Mouse (Mus musculus) heart, postnatal 10 days (tissue): ENCODE measurements around the gene Rbak. TPM values are rescaled to one million over a fixed set of nuclear protein-coding genes. Genes with fewer than 3 reads are reported as not detected.
"Not testable (repeated sequence)": the region's sequence is repeated elsewhere in the genome, so short reads cannot be mapped to it uniquely, and the experiment has no call there.

ENCODE experiments used
- DNase-seq, 2 experiments: peaks; one replicate each; pipeline ENCODE4 v3.0.0; 2021
- intact Hi-C: fragments of 180-260 bp; cut with DNase I; formaldehyde crosslinking; loops from one replicate; pipeline ENCODE4 v1.15.1; 2025
- microRNA-seq, 2 experiments: library from miRNA; unstranded; fragments of <30 nt; microRNA quantifications; one replicate each; pipeline ENCODE4 v1.2.0; 2022
- total RNA-seq, 2 experiments: library from RNA; stranded (reverse); gene quantifications; 2 replicates each; pipeline ENCODE4 v1.2.3; 2021

The Rbak gene
- total RNA-seq, 2 experiments from 2014 or later: 8.4 to 9.4 TPM

DNA sequence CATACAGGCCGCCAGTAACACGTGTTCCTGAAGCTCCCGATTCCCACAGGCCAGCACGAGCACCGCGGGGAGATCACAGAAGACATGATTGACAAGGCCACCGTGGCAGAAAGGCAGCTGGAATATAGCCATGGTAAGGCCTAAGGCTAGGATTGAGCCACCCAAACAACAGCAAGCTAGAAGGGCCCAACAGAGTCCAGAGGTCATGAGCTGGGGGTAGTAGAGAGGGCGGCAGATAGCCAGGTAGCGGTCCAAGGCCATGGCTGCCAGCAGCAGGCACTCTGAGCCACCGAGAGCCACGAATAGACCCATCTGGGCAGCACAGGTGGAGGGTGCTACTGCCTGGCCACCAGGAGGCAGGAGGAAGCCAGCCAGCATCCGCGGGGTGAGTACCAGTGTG is 43.0 kb downstream of the Rbak start:
- DNase-seq: no peak
- intact Hi-C loops: no loop called here

DNA sequence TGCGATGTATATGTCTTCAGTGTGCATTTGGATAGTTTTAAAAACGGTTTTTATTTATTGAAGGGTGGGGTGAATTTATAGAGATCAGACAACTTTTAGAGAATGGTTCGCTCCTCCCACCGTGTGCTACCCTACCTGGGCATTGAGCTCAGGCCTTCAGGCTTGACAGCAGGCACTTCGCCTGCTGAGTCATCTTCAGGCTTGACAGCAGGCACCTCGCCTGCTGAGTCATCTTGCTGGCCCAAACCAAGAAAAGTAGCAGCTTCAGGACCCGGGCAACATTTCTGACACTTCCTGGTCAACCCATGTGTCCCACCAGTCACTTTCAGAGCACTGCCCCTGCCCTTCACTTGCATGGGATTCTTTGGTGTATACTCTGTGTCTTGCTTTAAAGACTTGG is 45.5 kb downstream of the Rbak start:
- intact Hi-C loops: no loop called here
- no peak for DNase-seq

DNA sequence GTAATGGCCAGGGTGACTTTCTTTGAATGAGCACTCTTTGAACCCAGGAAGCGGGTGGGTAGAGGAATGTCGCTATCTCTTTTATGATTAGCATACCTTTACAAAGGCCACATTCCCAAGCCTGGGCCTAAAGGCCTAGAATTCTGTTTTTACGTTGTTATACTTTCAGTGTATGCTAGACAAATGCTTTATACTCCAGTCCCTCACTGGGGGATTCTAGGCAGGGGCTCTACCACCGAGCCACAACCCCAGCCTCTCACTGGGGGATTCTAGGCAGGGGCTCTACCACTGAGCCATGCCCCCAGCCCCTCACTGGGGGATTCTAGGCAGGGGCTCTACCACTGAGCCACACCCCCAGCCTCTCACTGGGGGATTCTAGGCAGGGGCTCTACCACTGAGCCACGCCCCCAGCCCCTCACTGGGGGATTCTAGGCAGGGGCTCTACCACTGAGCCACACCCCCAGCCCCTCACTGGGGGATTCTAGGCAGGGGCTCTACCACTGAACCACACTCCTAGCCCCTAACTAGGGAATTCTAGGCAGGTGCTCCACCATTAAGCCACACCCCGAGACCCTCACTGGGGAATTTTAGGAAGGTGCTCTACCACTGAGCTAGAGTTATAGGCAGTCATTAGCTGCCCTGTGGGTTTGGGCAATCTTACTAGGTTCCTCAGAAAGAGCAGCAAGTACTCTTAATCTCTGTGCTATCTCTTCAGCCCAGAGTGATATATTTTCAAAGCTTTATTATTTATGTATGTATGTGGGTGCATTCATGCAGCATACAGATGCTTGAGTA is 46.2 kb downstream of the Rbak start:
- DNase-seq, intact Hi-C loops: not testable (repeated sequence)

DNA sequence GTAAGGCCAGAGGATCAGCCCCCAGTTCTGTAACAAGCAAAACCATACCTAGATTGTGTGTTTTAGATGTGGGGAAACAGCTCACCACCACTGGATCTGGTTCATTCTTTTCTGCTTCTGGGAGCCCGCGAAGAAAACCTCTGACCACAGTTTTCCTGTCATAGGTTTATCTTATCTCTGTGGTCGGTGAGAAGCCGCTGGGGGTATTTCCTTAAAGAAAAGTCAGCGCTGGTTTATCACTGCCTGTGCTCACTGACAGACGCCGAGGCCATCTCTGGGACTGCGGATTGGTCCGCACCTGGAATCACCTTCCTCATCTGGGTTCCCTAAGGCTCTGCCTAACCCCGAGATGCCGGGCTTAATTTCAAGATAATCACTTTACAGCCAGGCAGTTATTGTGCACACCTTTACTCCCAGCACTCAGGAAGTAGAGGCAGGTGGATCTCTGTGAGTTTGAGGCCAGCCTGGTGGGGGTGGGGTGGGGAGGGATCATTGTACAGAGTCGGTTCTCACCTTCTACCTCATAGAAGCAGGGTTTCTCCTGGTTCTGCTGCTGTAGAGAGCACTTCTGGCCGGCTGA is 47.5 kb downstream of the Rbak start:
- DNase-seq: no peak
- intact Hi-C loops: no loop called here

DNA sequence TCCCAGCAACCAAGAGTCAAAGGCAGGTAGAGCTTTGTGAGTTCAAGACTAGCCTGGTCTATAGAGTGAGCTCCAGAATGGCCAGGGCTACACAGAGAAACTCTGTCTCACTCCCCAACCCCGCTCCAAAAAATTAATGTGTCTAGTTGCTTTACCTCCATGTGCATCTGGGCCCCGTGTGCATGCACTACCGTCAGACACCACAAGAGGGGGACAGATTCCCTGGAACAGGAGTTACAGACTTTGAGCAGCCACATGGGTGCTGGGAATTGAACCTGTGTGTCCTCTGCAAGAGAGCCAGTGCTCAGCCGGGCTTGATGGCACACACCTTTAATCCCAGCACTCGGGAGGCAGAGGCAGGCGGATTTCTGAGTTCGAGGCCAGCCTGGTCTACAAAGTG is 50.2 kb downstream of the Rbak start:
- intact Hi-C loops: no loop called here
- DNase-seq: no peak

DNA sequence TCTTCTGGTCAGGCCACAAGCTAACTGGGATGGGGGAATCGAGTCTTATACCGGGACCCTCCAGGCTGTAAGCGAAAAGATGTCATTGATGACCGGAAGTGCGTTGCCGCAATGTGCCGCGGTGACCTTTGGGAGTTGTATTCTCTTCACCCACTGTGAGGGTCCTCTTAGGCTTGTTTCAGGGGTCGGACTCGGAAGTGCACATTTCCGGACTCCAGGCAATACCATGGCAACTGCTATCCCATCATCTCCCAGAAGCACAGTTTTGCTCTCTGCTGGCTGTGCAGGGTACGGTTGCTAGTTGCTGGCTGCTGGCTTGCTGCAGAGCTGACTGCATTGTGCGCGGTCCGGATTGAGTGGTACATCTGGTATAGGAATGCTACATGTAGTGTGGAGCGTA is 51.5 kb downstream of the Rbak start:
- intact Hi-C loops: no loop called here
- DNase-seq: no peak

DNA sequence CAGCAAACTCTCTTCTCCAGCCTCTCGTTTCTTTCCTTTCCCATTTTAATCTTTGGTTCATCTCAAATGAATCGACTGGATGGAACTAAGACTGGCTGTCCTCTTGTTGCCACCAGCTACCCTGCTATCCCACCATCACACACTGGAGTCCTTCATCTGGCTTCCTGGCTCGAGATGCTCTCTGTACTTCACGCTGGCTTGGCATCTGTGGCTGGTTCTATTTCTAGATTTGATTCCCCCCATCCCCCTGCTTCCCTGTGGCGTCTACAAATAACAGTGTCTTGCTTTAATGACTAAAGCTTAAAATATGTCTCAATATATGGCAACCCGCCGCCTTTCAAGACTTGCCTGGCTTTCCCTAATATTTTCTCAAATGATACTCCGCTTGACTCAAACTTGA is 52.7 kb downstream of the Rbak start:
- DNase-seq: peak; percentile 39 to 47

DNA sequence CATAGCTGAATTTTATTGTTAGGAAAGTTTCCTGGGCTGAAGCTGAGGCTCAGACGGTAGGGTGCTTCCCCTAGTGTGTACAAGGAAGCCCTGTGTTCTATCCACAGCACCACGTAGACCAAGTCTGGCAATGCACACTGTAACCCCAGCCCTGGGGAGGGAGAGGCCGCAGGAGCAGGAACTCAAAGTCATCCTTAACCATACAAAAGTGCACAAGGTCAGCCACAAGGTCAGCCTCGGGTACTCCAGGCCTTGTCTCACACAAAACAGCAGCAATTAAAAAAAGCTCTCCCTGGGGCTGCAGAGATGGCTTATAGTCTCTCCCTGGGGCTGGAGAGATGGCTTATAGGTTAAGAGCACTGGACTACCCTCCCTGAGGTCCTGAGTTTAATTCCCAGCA is 53.7 kb downstream of the Rbak start:
- intact Hi-C loops: no loop called here
- no peak for DNase-seq

More for the DNA sequence above, 52.7 kb downstream of the Rbak start:
- intact Hi-C loops: no loop called here

DNA sequence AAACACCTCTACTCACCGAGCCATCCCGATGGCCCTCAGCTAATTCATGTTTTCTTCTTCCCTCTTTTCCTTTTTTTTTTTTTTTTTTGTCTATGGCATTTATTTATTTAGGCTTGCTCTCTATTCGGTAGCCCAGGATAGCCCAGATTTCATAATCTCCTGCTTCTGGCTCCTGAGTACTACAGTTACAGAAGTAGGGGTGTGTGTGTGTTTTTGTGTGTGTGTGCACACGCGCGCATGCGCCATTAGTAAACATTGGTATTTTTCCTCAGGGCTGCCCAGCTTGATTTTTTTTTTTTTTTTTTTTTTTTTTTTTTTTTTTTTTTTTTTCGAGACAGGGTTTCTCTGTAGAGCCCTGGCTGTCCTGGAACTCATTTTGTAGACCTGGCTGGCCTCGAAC is 54.5 kb downstream of the Rbak start:
- intact Hi-C loops: no loop called here
- no peak for DNase-seq

DNA sequence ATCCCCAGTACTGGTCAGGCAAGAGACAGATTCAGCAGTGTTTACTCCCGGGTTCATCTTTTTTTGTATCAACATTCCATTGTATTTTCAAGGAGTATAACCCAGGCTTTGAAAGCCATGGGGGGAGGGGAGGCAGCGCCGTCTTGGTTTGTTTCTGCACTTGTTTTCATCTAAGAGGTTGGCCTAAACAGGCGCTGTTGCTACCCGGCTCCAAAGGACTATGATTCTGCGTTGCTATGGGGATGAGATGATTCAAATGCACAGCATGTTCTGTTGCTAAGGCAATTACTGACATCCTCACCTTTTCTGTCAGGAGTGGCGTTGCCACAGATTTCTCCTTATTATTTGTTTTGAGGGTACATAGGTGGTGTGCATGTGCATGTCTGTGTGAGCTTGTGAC is 55.0 kb downstream of the Rbak start:
- DNase-seq: no peak
- intact Hi-C loops: no loop called here

DNA sequence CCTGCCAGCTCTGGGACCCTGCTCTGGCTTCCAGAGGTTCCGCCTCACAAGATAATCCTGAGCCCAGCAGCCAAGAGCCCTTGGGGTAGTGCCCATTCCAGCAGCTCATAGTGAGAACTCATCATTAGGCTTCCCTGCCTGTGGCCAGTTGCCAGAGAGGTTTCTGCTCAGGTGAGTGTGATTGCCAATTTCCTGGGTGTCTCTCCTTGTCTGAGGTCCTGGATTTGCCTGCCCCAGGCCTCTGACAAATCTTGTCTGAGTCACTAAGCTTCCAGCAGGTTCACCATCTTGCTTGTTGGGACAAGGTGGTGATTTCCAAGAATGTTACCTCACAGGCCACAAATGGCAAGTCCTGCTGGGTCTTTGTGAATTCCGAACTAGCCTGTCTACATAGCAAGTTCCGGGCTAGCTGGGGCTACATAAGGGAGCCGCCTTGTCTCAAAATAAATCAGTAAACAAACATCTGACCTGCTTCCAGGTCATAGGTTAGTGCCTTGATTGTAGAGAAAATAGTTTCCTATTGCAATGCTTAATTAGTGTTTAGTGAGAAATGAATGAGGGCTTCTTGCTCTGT is 55.7 kb downstream of the Rbak start:
- DNase-seq: no peak
- intact Hi-C loops: no loop called here

DNA sequence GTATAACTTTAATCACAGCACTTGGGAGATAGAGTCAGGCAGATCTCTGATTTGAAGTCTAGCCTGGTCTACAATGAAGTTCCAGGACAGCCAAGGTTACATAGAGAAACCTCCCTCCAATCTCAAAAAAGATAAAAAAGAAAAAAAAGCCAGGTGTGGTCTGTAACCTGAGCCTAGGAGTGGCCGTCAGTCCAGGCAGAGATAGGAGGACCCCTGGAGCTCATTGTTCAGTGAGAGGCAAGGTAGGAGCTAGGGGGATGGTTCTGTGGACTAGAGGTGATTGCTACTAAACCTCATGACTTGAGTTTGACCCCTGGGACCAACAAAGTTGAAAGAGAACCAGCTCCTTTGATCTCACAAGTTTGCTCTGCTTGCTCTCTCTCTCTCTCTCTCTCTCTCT is 57.9 kb downstream of the Rbak start:
- intact Hi-C loops: no loop called here

More for the DNA sequence above, 57.9 kb downstream of the Rbak start:
- DNase-seq: no peak

Small RNA genes lying within 50 kb of the gene (microRNA-seq; reads per million reads assigned to microRNA genes)
- 0 reads per million in 2 experiments for gene Gm44405

Other genes with a start within 250 kb of the Rbak start
- 100 to 1,000 TPM; 103 to 132 TPM for gene Fscn1, start 220.4 kb downstream of the Rbak start, total RNA-seq
- 10 to 100 TPM; 33.4 to 33.5 TPM for gene Rnf216, start 67.8 kb downstream of the Rbak start, total RNA-seq
- gene Olfr718-ps1, start 33.2 kb downstream of the Rbak start, total RNA-seq: under 1 TPM in 1 of 2 experiments, not detected in 1; 0.05 TPM
- not detected for gene Spdye4b, start 242 bp upstream of the Rbak start, total RNA-seq
- not detected for gene Spdye4a, start 46.1 kb upstream of the Rbak start, total RNA-seq
- gene Zfp12, start 54.4 kb upstream of the Rbak start, total RNA-seq: 10 to 100 TPM in 1 of 2 experiments, 1 to 10 TPM in 1; 9.6 to 12.4 TPM
- gene Zfp316, start 89.2 kb upstream of the Rbak start, total RNA-seq: 1 to 10 TPM; 5.0 to 6.3 TPM
- gene Zfp853, start 112.8 kb upstream of the Rbak start, total RNA-seq: under 1 TPM; 0.50 to 0.86 TPM
- 10 to 100 TPM; 19.2 to 20.0 TPM for gene E130309D02Rik, start 134.6 kb upstream of the Rbak start, total RNA-seq
- 10 to 100 TPM; 34.6 to 39.7 TPM for gene Zdhhc4, start 148.5 kb upstream of the Rbak start, total RNA-seq
- gene Grid2ip, start 176.6 kb upstream of the Rbak start, total RNA-seq: not detected
- 10 to 100 TPM; 84.3 to 93.6 TPM for gene Kdelr2, start 223.1 kb upstream of the Rbak start, total RNA-seq